Mouse (Mus musculus) midbrain, embryonic 10.5 days (tissue): Measurements from ENCODE around the gene Mdm4. TPM values are rescaled to one million over a fixed set of nuclear protein-coding genes. Genes with fewer than 3 reads are reported as not detected.
"Not testable (repeated sequence)": the region's sequence is repeated elsewhere in the genome, so short reads cannot be mapped to it uniquely, and the experiment has no call there.

Experiments
- DNase-seq: peaks from one replicate; pipeline ENCODE4 v3.0.0-alpha.2; 2017; ENCODE audit warnings: low spot score
- H3K27ac ChIP-seq: fragments of 300-500 bp; sonication (generic); replicated peaks from 2 replicates; pipeline ENCODE4 v1.5.1; 2016; ENCODE audit warnings: mild to moderate bottlenecking
- H3K27me3 ChIP-seq: fragments of 300-500 bp; sonication (generic); 2 replicates; pipeline ENCODE4 v1.6.1; 2016; ENCODE audit warnings: low read depth, mild to moderate bottlenecking; ENCODE audit not compliant: poor library complexity, severe bottlenecking
- H3K36me3 ChIP-seq: fragments of 300-500 bp; sonication (generic); 2 replicates; pipeline ENCODE4 v1.6.1; 2016; ENCODE audit warnings: mild to moderate bottlenecking, moderate library complexity
- H3K4me1 ChIP-seq: fragments of 300-500 bp; sonication (generic); 2 replicates; pipeline ENCODE4 v1.6.1; 2016
- H3K4me3 ChIP-seq: fragments of 300-500 bp; sonication (generic); 2 replicates; pipeline ENCODE4 v1.5.1; 2016; ENCODE audit warnings: mild to moderate bottlenecking, moderate library complexity
- H3K9me3 ChIP-seq: fragments of 300-500 bp; sonication (generic); replicated peaks from 2 replicates; pipeline ENCODE4 v1.6.1; 2016; ENCODE audit warnings: mild to moderate bottlenecking
- WGBS: fragments of 180-500 bp; shearing (Covaris S2); methylation state at CpG from one replicate; pipeline ENCODE4 v1.1.7; 2016; 5-methylcytosine and 5-hydroxymethylcytosine counted together
- polyA plus RNA-seq: library from polyadenylated mRNA; unstranded; fragments of >200 nt; fragmentation: Nextera tagmentation; extraction: Ambion mirVana; gene quantifications from 2 replicates; pipeline ENCODE4 v1.2.1, GENCODE M21; 2016

Gene Mdm4
- polyA plus RNA-seq, 1 experiment from 2014 or later, result 34.6 TPM

GRCm38 (mm10) chr1:133047575-133047974 is 17.2 kb upstream of the Mdm4 start:
- Histone ChIP-seq H3K4me1 (peaks cover 74% of the 10 kb centered on the region), H3K27ac (peak overlapping the region; percentile 99)
- WGBS, result 58% methylated on average over 8 of the region's 8 CpGs

GRCm38 (mm10) chr1:133046441-133046931 is 16.1 kb upstream of the Mdm4 start:
- DNase-seq, result peak; percentile 71
- 0% methylated on average over 40 of the region's 40 CpGs for WGBS
- peak overlapping the region; percentile 99 for H3K27ac ChIP-seq
- peak overlapping the region; percentile 86 for H3K4me3 ChIP-seq
- H3K4me1 ChIP-seq, result peaks cover 66% of the 10 kb centered on the region
- peaks cover 4% of the 10 kb centered on the region; the same call in 1 of the 2 replicates for H3K27me3 ChIP-seq
- H3K9me3 ChIP-seq, result no peaks in the 10 kb centered on the region
- 0 out of 2 replicates have a peak, but pooled peaks cover 3% of the 10 kb centered on the region for H3K36me3 ChIP-seq

More at GRCm38 (mm10) chr1:133047575-133047974, 17.2 kb upstream of the Mdm4 start:
- H3K36me3 ChIP-seq, result 0 out of 2 replicates have a peak, but pooled peaks cover 3% of the 10 kb centered on the region
- H3K4me3 ChIP-seq, result peak overlapping the region; percentile 86
- DNase-seq, result no peak
- peaks cover 4% of the 10 kb centered on the region; the same call in 1 of the 2 replicates for H3K27me3 ChIP-seq
- no peaks in the 10 kb centered on the region for H3K9me3 ChIP-seq

GRCm38 (mm10) chr1:133045861-133046440 is 15.6 kb upstream of the Mdm4 start:
- Histone ChIP-seq H3K4me1 (peaks cover 61% of the 10 kb centered on the region), H3K27ac (peak overlapping the region; percentile 99), H3K36me3 (0 out of 2 replicates have a peak, but pooled peaks cover 2% of the 10 kb centered on the region), H3K9me3 (no peaks in the 10 kb centered on the region), H3K27me3 (peaks cover 4% of the 10 kb centered on the region; the same call in 1 of the 2 replicates), H3K4me3 (peak overlapping the region; percentile 86)
- DNase-seq, result peak; percentile 86
- under 1% methylated on average over 63 of the region's 71 CpGs for whole genome bisulfite sequencing

- WGBS, result 3% methylated on average over 15 of the region's 15 CpGs
- peak within 1 kb of the TSS; percentile 86 for H3K4me3 ChIP-seq
- peaks cover 4% of the 10 kb centered on the region; the same call in 1 of the 2 replicates for H3K27me3 ChIP-seq
- no peaks in the 10 kb centered on the region for H3K36me3 ChIP-seq
- H3K4me1 ChIP-seq, result peaks cover 54% of the 10 kb centered on the region
- no peaks in the 10 kb centered on the region for H3K9me3 ChIP-seq
- H3K27ac ChIP-seq, result peak within 1 kb of the TSS; percentile 99
- DNase-seq, result no peak
These were observed 14.9 kb upstream of the Mdm4 start, which contains the start of gene Pik3c2b for GRCm38 (mm10) chr1:133045011-133045860. TSS of gene Pik3c2b (plus strand) at chr1:133045667.

DNA sequence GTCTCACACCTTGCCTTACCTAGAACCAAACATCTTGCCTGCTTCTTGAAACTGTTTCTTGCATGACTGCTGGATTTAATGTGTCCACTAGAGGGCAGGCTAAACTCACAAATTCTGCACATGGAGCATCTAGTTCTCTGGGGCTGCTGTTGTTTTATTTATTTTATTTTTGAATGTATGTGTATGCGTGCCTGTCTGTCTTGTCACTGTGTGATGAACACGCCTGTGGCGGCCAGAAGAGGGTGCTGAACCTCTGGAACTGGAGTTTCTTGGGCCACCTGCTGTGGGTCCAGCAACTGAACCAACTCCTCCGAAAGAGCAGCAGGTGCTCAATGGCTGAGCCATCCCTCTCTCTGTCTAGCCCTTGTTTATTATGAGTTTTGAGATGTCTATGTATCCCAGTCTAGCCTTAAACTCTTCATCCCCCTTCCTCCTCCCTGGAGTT is 9.2 kb upstream of the Mdm4 start:
- Histone ChIP-seq H3K36me3 (no peaks in the 10 kb centered on the region), H3K27ac (0 out of 2 replicates have a peak overlapping the region, but pooled peaks have one; percentile 23), H3K4me3 (no peak overlapping the region), H3K9me3 (no peaks in the 10 kb centered on the region), H3K4me1 (peaks cover 3% of the 10 kb centered on the region; the same call in 1 of the 2 replicates), H3K27me3 (peaks cover 4% of the 10 kb centered on the region; the same call in 1 of the 2 replicates)
- 13% methylated on average over 4 of the region's 4 CpGs for WGBS
- peak; percentile 66 for DNase-seq

DNA sequence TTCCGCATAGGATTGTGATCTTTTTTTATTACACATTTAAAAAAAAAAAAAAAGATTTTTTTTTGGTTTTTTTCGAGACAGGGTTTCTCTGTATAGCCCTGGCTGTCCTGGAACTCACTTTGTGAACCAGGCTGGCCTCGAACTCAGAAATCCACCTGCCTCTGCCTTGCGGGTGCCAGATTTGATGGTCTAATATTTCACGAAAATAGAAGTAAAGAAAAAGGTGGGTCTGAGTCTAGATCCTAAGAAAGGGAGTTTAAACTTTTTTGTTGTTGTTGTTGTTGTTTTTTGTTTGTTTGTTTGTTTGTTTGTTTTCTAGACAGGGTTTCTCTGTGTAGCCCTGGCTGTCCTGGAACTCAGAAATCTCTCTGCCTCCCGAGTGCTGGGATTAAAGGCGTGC is 4.3 kb upstream of the Mdm4 start:
- H3K9me3 ChIP-seq, H3K27ac ChIP-seq, H3K36me3 ChIP-seq, DNase-seq, H3K27me3 ChIP-seq, H3K4me3 ChIP-seq: not testable (repeated sequence)
- 72% methylated on average over 7 of the region's 7 CpGs for WGBS
- H3K4me1 ChIP-seq, result peaks cover 14% of the 10 kb centered on the region

- no peak overlapping the region for H3K27ac ChIP-seq
- peak; percentile 61 for DNase-seq
- no peaks in the 10 kb centered on the region for H3K36me3 ChIP-seq
- 3% methylated on average over 11 of the region's 11 CpGs for WGBS
- H3K9me3 ChIP-seq, result no peaks in the 10 kb centered on the region
- H3K4me3 ChIP-seq, result peak overlapping the region; percentile 67
- peaks cover 13% of the 10 kb centered on the region for H3K4me1 ChIP-seq
- H3K27me3 ChIP-seq, result no peaks in the 10 kb centered on the region
These were observed 3.7 kb upstream of the Mdm4 start for GRCm38 (mm10) chr1:133034091-133034460.

DNA sequence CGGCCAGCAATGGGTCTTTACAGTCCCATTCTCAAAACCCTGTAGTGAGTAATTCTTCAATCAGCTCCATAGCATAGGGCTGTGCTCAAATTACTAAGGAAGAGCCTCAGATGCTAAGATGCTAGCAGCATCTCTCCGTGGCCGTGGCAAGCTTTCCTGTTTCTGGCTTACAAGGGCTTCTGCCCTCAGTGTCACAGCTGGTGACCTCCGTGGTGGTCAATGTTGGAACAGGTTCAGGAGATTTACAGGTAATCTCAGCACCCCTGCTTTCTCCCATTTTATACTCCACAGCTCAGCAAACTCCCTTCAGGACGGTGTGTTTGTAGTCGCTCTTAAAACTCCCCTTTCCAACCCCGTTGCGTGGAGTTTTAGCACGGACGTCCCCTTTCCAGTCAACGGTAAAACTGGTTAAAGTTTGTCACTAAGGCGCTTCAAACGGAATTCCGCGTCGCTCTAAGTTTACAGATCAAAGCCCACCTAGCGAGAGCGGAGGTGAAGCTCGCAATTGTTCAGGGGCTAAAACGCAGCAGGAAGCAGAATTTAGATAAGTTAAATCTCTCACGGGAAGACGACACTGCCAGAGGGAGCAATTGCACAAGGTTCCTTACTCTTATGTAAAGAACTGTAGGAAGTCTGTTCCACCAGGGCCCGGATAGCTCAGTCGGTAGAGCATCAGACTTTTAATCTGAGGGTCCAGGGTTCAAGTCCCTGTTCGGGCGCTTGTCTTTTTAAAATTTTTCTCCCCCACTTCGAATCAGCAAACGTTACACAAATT is 3.1 kb upstream of the Mdm4 start:
- H3K27ac ChIP-seq, result peak overlapping the region; percentile 76
- 1% methylated on average over 28 of the region's 28 CpGs for WGBS

DNA sequence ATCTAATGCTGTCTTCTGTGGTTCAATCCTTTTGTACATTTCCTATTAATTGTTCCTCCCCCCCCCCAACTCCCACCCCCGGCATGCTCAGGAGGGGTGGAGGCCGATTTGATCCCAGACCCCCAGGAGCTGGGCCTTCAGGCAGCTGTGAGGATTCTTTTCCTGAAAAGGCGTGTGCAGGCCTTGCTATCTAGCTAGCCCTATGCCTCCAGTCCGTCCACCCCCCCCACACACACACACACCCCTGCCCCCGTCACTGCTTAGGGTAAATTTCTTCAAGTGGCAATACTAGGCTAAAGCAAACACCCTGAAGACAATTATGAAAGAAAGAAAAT is 2.6 kb upstream of the Mdm4 start:
- Histone ChIP-seq H3K27ac (peak overlapping the region; percentile 76), H3K27me3 (no peaks in the 10 kb centered on the region), H3K9me3 (no peaks in the 10 kb centered on the region), H3K36me3 (no peaks in the 10 kb centered on the region), H3K4me3 (peak overlapping the region; percentile 67), H3K4me1 (peaks cover 13% of the 10 kb centered on the region)
- WGBS, result 7% methylated on average over 5 of the region's 5 CpGs
- DNase-seq, result no peak

More for the DNA sequence above, 3.1 kb upstream of the Mdm4 start:
- H3K27me3 ChIP-seq, result no peaks in the 10 kb centered on the region
- H3K4me1 ChIP-seq, result peaks cover 13% of the 10 kb centered on the region
- H3K9me3 ChIP-seq, result no peaks in the 10 kb centered on the region
- no peaks in the 10 kb centered on the region for H3K36me3 ChIP-seq
- peak overlapping the region; percentile 67 for H3K4me3 ChIP-seq
- DNase-seq, result peak; percentile 85

DNA sequence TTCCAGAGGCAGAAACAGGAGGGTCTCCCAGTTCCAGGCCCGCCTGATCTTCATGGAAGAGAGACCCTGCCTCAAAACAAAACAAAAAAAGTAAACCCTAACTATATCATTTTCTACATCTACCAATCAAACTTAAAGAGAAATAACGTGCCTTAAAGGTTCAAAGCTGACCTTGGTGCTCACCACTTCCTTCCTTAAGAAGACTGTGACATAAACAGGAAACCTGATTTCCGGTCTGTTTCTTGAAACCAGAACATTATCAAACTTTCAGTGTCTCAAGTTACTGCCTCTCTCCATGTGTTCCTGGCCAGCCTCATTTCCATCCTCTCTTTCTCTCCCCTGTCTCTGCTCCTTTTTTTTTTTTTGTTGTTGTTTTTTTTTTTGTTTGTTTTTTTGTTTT is 617 bp downstream of the Mdm4 start:
- Histone ChIP-seq H3K4me3 (no peak overlapping the region), H3K27me3 (no peaks in the 10 kb centered on the region), H3K4me1 (peaks cover 13% of the 10 kb centered on the region), H3K9me3 (no peaks in the 10 kb centered on the region), H3K36me3 (no peaks in the 10 kb centered on the region), H3K27ac (no peak overlapping the region)
- WGBS, result 85% methylated on average over 3 of the region's 3 CpGs
- DNase-seq, result no peak

DNA sequence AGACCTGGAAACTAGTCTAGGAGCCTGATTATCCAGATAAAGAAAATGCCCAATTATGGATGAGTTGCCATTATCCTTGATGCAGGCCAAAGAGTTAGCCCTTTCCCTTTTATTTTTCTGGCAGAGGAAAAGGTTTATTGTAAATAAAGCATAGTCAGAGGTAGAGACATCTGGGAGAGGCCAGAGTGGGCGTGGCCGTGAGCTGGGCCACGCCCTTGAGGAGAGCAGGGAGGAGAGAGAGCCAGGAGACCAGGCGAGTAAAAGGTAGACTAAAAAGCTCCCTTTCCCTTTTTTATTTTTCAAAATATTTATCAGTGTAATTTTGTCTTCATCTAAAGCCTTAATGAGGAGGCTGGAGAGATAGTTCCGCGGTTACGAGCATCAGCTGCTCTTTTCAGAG is 2.4 kb downstream of the Mdm4 start:
- peaks cover 15% of the 10 kb centered on the region for H3K4me1 ChIP-seq
- H3K27me3 ChIP-seq, result no peaks in the 10 kb centered on the region
- 36% methylated on average over 7 of the region's 7 CpGs for WGBS
- H3K36me3 ChIP-seq, result peaks cover 4% of the 10 kb centered on the region; the same call in 1 of the 2 replicates
- H3K27ac ChIP-seq, result no peak overlapping the region
- H3K4me3 ChIP-seq, result no peak overlapping the region
- no peaks in the 10 kb centered on the region for H3K9me3 ChIP-seq
- no peak for DNase-seq

DNA sequence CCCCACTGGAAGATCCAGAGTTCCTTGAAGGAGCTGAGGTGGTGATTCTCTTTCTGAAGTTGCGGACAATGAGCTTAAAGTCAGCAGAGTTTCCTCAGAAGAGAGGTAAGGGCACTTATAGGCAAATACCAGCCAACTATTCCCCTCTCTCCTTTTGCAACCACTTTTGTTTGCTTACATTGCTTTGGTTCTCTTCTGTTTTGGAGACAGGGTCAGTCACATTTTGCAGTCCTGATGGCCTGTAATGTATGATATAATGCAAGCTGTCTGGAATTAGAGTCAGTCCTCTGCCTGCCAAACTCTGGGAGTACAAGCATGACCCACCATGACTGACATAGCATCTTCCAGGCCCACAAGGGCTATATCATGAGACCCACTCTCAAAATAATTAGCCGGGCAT is 3.2 kb downstream of the Mdm4 start:
- Histone ChIP-seq H3K4me3 (no peak overlapping the region), H3K4me1 (peaks cover 9% of the 10 kb centered on the region), H3K27ac (no peak overlapping the region), H3K36me3 (peaks cover 10% of the 10 kb centered on the region), H3K9me3 (no peaks in the 10 kb centered on the region), H3K27me3 (no peaks in the 10 kb centered on the region)
- WGBS, result 95% methylated on average over 2 of the region's 2 CpGs
- no peak for DNase-seq
